Mouse (Mus musculus): ENCODE results near the gene Chd9. TPM values are rescaled to one million over a fixed set of nuclear protein-coding genes. Genes with fewer than 3 reads are reported as not detected.
"Not testable (repeated sequence)": the region's sequence is repeated elsewhere in the genome, so short reads cannot be mapped to it uniquely, and the experiment has no call there.

Gene Chd9
- polyA plus RNA-seq, 1 experiment, result 68.2 TPM

DNA sequence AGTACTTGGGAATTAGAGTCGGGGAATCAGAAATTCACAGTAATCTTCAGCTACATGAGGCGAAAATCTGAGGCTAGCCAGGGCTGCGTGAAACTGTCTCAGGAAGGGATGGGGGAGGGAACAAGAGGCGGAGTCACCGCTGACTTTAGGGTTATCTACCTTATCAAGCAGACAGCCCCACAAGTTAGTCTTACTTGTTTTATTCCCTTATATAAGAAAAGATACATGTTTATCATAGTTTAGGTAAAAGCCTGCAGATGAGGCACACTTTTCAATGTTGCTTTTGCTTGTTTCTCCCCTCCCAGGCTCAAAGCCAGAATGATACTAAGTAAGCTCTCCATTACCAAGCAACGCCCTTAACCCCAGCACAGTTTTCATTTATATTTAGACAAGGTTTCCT lies 50.4 kb downstream of the Chd9 start:
- TF ChIP-seq CTCF (IDR thresholded peaks at IDR 0.05; ENCODE audit: extremely low read depth, insufficient read depth, insufficient read length, insufficient replicate concordance), result no peak
- no peak for TF ChIP-seq POLR2A (IDR thresholded peaks at IDR 0.05; ENCODE audit: low read depth, low read length)
- peaks cover 5% of the 10 kb centered on the region; the same call in 1 of the 2 replicates for H3K4me1 ChIP-seq (ENCODE audit: control insufficient read depth, insufficient read depth, insufficient read length)
- no peak for DNase-seq (ENCODE audit: low read depth in 1 of 2, low spot score in 2 of 2)
- H3K27me3 ChIP-seq (ENCODE audit: control insufficient read depth, insufficient read depth, low read length), result no peaks in the 10 kb centered on the region
- H3K36me3 ChIP-seq (ENCODE audit: control insufficient read depth, insufficient read depth, low read length), result no peaks in the 10 kb centered on the region
- WGBS, result 48% methylated on average over 6 of the region's 6 CpGs
- H3K4me3 ChIP-seq (ENCODE audit: extremely low read depth, insufficient read depth, insufficient read length), result no peak overlapping the region
- no peak overlapping the region for H3K27ac ChIP-seq (ENCODE audit: insufficient read depth, low read length)

DNA sequence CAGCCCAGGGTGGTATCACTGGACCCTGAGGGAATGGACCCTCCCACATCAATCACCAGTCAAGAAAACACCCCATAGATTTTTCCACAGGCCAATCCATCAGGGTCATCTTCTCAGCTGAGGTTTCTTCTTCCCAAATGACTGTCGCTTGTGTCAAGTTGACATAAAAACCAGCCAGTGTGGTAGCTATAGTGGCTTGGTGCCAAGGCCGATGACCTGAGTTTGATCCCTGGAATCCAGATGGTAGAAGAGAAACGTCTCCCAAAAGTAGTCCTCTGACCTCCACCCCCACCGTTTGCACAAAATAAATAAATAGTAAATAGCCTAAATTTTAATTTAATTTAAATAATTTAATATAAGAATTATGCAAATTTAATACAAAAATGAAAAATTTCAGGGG lies 51.9 kb downstream of the Chd9 start:
- Histone ChIP-seq H3K4me3 (ENCODE audit: extremely low read depth, insufficient read depth, insufficient read length) (no peak overlapping the region), H3K36me3 (ENCODE audit: control insufficient read depth, insufficient read depth, low read length) (no peaks in the 10 kb centered on the region), H3K27me3 (ENCODE audit: control insufficient read depth, insufficient read depth, low read length) (no peaks in the 10 kb centered on the region), H3K27ac (ENCODE audit: insufficient read depth, low read length) (no peak overlapping the region), H3K4me1 (ENCODE audit: control insufficient read depth, insufficient read depth, insufficient read length) (peaks cover 5% of the 10 kb centered on the region; the same call in 1 of the 2 replicates)
- WGBS, result 89% methylated on average over 4 of the region's 4 CpGs
- TF ChIP-seq CTCF (IDR thresholded peaks at IDR 0.05; ENCODE audit: extremely low read depth, insufficient read depth, insufficient read length, insufficient replicate concordance), result no peak
- no peak for TF ChIP-seq POLR2A (IDR thresholded peaks at IDR 0.05; ENCODE audit: low read depth, low read length)
- no peak for DNase-seq (ENCODE audit: low read depth in 1 of 2, low spot score in 2 of 2)

DNA sequence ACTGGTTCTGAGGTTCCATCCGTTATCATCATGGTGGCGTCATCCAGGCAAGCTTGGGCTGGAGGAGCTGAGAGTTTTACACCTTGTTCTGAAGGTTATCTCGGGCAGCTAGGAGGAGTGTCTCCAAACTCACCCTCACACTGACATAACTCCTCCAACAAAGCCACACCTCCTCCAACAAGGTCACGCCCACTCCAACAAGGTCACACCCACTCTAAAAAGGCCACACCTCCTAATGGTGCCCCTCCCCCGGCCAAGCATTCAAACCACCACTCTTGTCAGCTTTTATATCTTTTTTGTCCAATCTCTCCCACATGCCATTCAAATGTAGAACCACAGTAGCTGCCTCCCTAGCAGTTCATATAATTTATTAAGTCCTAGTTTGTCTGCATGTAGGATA lies 53.0 kb downstream of the Chd9 start:
- no peak for DNase-seq (ENCODE audit: low read depth in 1 of 2, low spot score in 2 of 2)
- no peak for TF ChIP-seq POLR2A (IDR thresholded peaks at IDR 0.05; ENCODE audit: low read depth, low read length)
- Histone ChIP-seq H3K4me1 (ENCODE audit: control insufficient read depth, insufficient read depth, insufficient read length) (peaks cover 5% of the 10 kb centered on the region; the same call in 1 of the 2 replicates), H3K36me3 (ENCODE audit: control insufficient read depth, insufficient read depth, low read length) (no peaks in the 10 kb centered on the region), H3K27me3 (ENCODE audit: control insufficient read depth, insufficient read depth, low read length) (no peaks in the 10 kb centered on the region), H3K27ac (ENCODE audit: insufficient read depth, low read length) (no peak overlapping the region), H3K4me3 (ENCODE audit: extremely low read depth, insufficient read depth, insufficient read length) (no peak overlapping the region)
- 75% methylated on average over 5 of the region's 5 CpGs for WGBS

DNA sequence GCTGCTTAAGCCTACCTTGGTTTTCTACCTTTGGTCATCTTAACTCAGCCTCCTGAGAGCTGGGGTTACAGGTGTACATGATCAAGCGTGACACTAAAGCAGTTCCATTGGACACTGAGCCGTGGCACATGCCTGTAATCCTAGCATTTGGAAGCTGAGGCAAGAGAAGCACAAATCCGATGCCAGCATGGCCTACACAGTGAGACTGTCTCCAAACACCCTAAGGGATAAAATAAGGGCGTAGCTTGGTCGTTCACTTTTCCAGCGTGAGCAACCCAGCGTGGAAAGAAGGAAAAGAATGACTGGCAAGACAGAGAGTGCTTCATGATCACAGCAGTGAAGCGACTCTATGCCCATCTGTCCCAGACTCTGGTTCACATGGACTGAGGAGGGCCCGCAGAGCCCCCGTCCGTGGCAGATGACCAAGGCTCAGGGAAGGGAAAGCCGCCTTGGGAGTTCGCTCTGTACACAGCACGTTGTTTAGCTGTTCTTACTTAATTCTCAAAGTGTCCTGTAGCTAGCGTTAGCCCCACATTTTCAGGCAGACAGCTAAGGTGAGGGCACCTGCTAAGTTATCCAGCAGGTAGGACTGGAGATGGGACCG lies 54.0 kb downstream of the Chd9 start:
- 0 out of 2 replicates have a peak, but pooled peaks cover 2% of the 10 kb centered on the region for H3K4me1 ChIP-seq (ENCODE audit: control insufficient read depth, insufficient read depth, insufficient read length)
- 93% methylated on average over 16 of the region's 16 CpGs for WGBS
- no peak overlapping the region for H3K27ac ChIP-seq (ENCODE audit: insufficient read depth, low read length)
- TF ChIP-seq POLR2A (IDR thresholded peaks at IDR 0.05; ENCODE audit: low read depth, low read length), result no peak
- TF ChIP-seq CTCF (IDR thresholded peaks at IDR 0.05; ENCODE audit: extremely low read depth, insufficient read depth, insufficient read length, insufficient replicate concordance), result no peak
- H3K4me3 ChIP-seq (ENCODE audit: extremely low read depth, insufficient read depth, insufficient read length), result no peak overlapping the region
- no peak for DNase-seq (ENCODE audit: low read depth in 1 of 2, low spot score in 2 of 2)
- no peaks in the 10 kb centered on the region for H3K36me3 ChIP-seq (ENCODE audit: control insufficient read depth, insufficient read depth, low read length)
- no peaks in the 10 kb centered on the region for H3K27me3 ChIP-seq (ENCODE audit: control insufficient read depth, insufficient read depth, low read length)

DNA sequence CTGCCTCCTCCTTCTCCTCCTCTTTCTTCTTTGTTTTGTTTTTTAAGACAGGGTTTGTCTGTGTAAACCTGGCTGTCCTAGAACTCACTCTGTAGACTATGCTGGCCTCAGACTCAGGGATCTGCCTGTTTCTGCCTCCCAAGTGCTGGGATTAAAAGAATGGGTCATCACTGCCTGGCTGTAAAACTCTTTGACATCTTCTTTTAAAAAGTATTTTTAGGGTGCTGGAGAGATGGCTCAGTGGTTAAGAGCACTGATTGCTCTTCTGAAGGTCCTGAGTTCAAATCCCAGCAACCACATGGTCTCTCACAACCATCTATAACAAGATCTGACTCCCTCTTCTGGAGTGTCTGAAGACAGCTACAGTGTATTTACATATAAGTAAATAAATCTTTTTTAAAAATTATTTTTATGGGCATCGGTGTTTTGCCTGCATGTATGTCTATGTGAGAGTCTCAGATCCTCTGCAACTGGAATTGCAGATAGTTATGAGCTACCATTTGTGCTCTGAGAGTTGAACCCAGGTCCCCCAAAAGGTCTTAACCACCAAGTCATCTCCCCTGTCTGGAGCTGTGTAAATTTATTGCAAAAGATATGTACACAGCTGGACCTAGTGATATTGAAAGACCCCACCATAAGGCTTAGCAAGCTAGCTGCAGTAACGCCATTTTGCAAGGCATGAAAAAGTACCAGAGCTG lies 57.7 kb downstream of the Chd9 start:
- Histone ChIP-seq H3K36me3 (ENCODE audit: control insufficient read depth, insufficient read depth, low read length) (no peaks in the 10 kb centered on the region), H3K4me1 (ENCODE audit: control insufficient read depth, insufficient read depth, insufficient read length) (no peaks in the 10 kb centered on the region), H3K27me3 (ENCODE audit: control insufficient read depth, insufficient read depth, low read length) (no peaks in the 10 kb centered on the region), H3K27ac (ENCODE audit: insufficient read depth, low read length) (no peak overlapping the region), H3K4me3 (ENCODE audit: extremely low read depth, insufficient read depth, insufficient read length) (no peak overlapping the region)
- no peak for TF ChIP-seq CTCF (IDR thresholded peaks at IDR 0.05; ENCODE audit: extremely low read depth, insufficient read depth, insufficient read length, insufficient replicate concordance)
- no peak for TF ChIP-seq POLR2A (IDR thresholded peaks at IDR 0.05; ENCODE audit: low read depth, low read length)
- WGBS, result 73% methylated on average over 2 of the region's 2 CpGs
- DNase-seq (ENCODE audit: low read depth in 1 of 2, low spot score in 2 of 2), result no peak

DNA sequence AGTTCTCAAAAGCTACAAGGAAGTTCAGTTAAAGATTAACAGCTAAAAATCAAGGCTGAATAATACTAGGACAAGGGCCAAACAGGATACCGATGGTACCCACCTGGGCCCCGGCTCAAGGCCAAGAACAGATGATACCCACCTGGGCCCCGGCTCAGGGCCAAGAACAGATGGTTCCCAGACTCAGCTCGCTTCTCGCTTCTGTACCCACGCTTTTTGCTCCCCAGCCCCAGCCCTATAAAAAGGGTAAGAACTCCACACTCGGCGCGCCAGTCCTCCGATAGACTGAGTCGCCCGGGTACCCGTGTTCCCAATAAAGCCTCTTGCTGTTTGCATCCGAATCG lies 58.2 kb downstream of the Chd9 start:
- no CpG with 5 or more reads among the region's 15 CpGs for WGBS
- not testable (repeated sequence) for DNase-seq (ENCODE audit: low read depth in 1 of 2, low spot score in 2 of 2); H3K4me1 ChIP-seq (ENCODE audit: control insufficient read depth, insufficient read depth, insufficient read length); H3K27ac ChIP-seq (ENCODE audit: insufficient read depth, low read length); H3K27me3 ChIP-seq (ENCODE audit: control insufficient read depth, insufficient read depth, low read length); H3K4me3 ChIP-seq (ENCODE audit: extremely low read depth, insufficient read depth, insufficient read length); H3K36me3 ChIP-seq (ENCODE audit: control insufficient read depth, insufficient read depth, low read length)

DNA sequence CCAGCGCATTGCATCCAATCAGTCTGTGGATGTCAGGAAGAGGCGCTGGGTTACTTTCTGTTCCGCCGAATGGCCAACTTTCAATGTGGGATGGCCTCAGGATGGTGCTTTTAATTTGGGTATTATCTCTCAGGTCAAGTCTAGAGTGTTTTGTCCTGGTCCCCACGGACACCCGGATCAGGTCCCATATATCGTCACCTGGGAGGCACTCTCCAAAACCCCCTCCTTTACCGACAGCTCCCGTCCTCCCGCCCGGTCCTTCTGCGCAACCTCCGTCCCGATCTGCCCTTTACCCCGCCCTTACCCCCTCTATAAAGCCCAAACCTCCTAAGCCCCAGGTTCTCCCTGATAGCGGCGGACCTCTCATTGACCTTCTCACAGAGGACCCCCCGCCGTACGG lies 59.2 kb downstream of the Chd9 start:
- H3K36me3 ChIP-seq (ENCODE audit: control insufficient read depth, insufficient read depth, low read length); H3K4me1 ChIP-seq (ENCODE audit: control insufficient read depth, insufficient read depth, insufficient read length); H3K27me3 ChIP-seq (ENCODE audit: control insufficient read depth, insufficient read depth, low read length); DNase-seq (ENCODE audit: low read depth in 1 of 2, low spot score in 2 of 2); H3K4me3 ChIP-seq (ENCODE audit: extremely low read depth, insufficient read depth, insufficient read length): not testable (repeated sequence)
- H3K27ac ChIP-seq (ENCODE audit: insufficient read depth, low read length), result peak overlapping the region; percentile 59
- WGBS, result no CpG with 5 or more reads among the region's 20 CpGs

Measured in spleen, adult 2 months (tissue).